Comparison of ENCODE assay signal across 8 mouse cellular contexts in the genomic region with DNA sequence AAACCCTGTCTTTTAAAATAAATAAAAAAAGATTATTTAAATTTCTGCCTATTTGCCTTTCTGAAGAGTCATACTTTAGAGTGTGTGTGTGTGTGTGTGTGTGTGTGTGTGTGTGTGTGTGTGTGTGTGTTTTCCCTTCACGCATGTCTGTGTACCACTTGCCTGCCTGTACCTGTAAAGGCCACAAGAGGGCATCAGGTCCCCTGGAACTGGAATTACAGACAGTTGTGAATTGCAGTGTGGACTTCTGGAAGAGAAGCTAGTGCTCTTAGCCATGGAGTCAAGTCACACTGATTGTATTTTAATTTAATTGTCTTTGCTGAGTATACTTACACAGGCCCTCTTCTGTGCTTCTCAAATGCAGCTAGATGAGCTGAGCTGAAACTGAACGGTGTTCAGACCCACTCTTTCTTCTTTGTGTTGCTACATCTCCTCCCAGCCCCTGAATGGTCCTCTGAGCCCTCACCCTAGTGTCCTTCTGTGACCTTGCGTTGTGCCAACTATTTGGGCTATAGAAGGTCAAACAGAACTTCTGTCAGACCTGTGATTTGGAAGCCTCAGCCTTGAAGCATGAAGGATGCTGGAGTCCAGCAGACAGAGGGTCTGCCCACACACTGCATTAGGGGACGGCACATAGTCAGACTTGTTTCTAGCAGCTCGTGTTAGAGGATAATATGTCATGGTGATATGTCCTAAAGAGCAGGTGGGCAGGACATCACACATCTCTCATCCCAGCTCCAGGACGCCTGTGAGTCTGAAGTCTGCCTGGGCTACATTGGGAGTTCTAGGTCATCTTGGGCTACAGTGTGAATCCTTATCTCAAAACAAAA. TPM values are rescaled to one million over a fixed set of nuclear protein-coding genes. Genes with fewer than 3 reads are reported as not detected.
DNase-seq lines count a peak whose midpoint lies in the region; ATAC-seq lines count a peak whose summit lies in the region.
"Had no signal": no experiment of that assay in that cellular context is flagged by ENCODE, and none has a peak within 500 bp of the region (broad histone marks: within the 10 kb centered on the region; RNA-seq: fewer than 3 reads in every experiment).

No protein-coding gene starts in this region.

- DNase-seq in CD4-positive helper T cell, adult 2 months (ENCODE audit: low read depth, low spot score): peak; percentile 44
- DNase-seq in Muller cell, postnatal 12 days (ENCODE audit: inconsistent ontology term): peak; percentile 65
- DNase-seq in embryonic facial prominence, embryonic 11.5 days (ENCODE audit: low spot score): peak; percentile 79
- DNase-seq in heart, postnatal 10 days: peak; percentile 64 to 71
- DNase-seq in kidney, postnatal 36 days: peak; percentile 67 to 70
- peak; percentile 44 to 54 for DNase-seq in lung, adult 18-20 months

- no peak overlapping the region for H3K4me3 ChIP-seq in embryonic facial prominence, embryonic 11.5 days (ENCODE audit: low read depth, low read length)

- WGBS in embryonic facial prominence, embryonic 11.5 days: 73% methylated on average over 6 of the region's 6 CpGs

- H3K9ac ChIP-seq in embryonic facial prominence, embryonic 11.5 days (replicated peaks; ENCODE audit: low read length): no peak overlapping the region

- no peaks in the 10 kb centered on the region for H3K36me3 ChIP-seq in embryonic facial prominence, embryonic 11.5 days (replicated peaks; ENCODE audit: control insufficient read depth, insufficient read depth, low read depth, low read length)

- H3K27ac ChIP-seq in embryonic facial prominence, embryonic 11.5 days (replicated peaks; ENCODE audit: low read depth, low read length): no peak overlapping the region

- no peaks in the 10 kb centered on the region for H3K4me1 ChIP-seq in embryonic facial prominence, embryonic 11.5 days (ENCODE audit: control insufficient read depth, insufficient read depth, low read length)

- no peaks in the 10 kb centered on the region for H3K9me3 ChIP-seq in embryonic facial prominence, embryonic 11.5 days (replicated peaks; ENCODE audit: control insufficient read depth, low read length)

- 0 out of 2 replicates have a peak, but pooled peaks have one; percentile 44 for ATAC-seq in embryonic facial prominence, embryonic 11.5 days (replicated peaks; ENCODE audit: insufficient number of reproducible peaks, low FRiP score, low TSS enrichment, low read depth)
- peak; percentile 67; the same call in 1 of the 2 replicates for ATAC-seq in neutrophil, adult 5-6 weeks (ENCODE audit: extremely low read depth, insufficient number of reproducible peaks, low FRiP score, poor library complexity, severe bottlenecking)

- no peaks in the 10 kb centered on the region for H3K27me3 ChIP-seq in embryonic facial prominence, embryonic 11.5 days (ENCODE audit: control insufficient read depth, insufficient read depth, low read length)

- H3K4me2 ChIP-seq in embryonic facial prominence, embryonic 11.5 days (ENCODE audit: low read depth, low read length): no peak overlapping the region

- intact Hi-C loops in heart, postnatal 10 days (cut with DNase I): loop anchor here (1.0 to 2.0 kb wide), 3 partner anchors 129 to 161 kb away; no protein-coding TSS in a partner anchor

RNA-seq across cellular contexts. Expression of gene Smco2, which starts 16.2 kb away (rescaled TPM):
- polyA plus RNA-seq in embryonic facial prominence, embryonic 11.5 days (2014; fragmentation: Nextera tagmentation; extraction: Ambion mirVana): not detected in 2 replicates
- total RNA-seq in heart, postnatal 10 days (2021): under 1 TPM; 0.40 to 0.62 TPM
- not detected in 2 replicates for total RNA-seq in neutrophil, adult 5-6 weeks (2017)
- total RNA-seq: layer of hippocampus, adult 18-20 months had no signal

RNA-seq across cellular contexts. Expression of gene Arntl2, which starts 37.8 kb away (rescaled TPM):
- 2.5 and 2.7 TPM in 2 replicates for polyA plus RNA-seq in embryonic facial prominence, embryonic 11.5 days (2014; fragmentation: Nextera tagmentation; extraction: Ambion mirVana)
- 1 to 10 TPM; 1.4 to 1.5 TPM for total RNA-seq in heart, postnatal 10 days (2021)
- total RNA-seq in neutrophil, adult 5-6 weeks (2017): 0.93 TPM in 1 of 2 replicates, not detected in the other

RNA-seq across cellular contexts. Expression of gene Ppfibp1, which starts 54.6 kb away (rescaled TPM):
- 43.7 and 45.7 TPM in 2 replicates for polyA plus RNA-seq in embryonic facial prominence, embryonic 11.5 days (2014; fragmentation: Nextera tagmentation; extraction: Ambion mirVana)
- 100 to 1,000 TPM in 1 of 2 experiments, 10 to 100 TPM in 1; 78.5 to 106 TPM for total RNA-seq in heart, postnatal 10 days (2021)
- 4.5 and 4.9 TPM in 2 replicates for total RNA-seq in neutrophil, adult 5-6 weeks (2017)

Comparison
In these comparisons a context has a peak if more than half of its experiments do, and no peak if none do; other contexts are left out.
1. RNA of gene Ppfibp1, which starts 54.6 kb away (total RNA-seq): 78.5 to 106 TPM in heart, postnatal 10 days; 4.5 to 4.9 TPM in neutrophil, adult 5-6 weeks; every median in the first group is over 10 times any median in the second.
2. Peak in every context shown above with its lines, with median percentiles within 50 percentile points of each other: DNase-seq.